Mouse (Mus musculus) ES-Bruce4 (cell line): ENCODE measurements around the gene Gpc4. TPM values are rescaled to one million over a fixed set of nuclear protein-coding genes. Genes with fewer than 3 reads are reported as not detected.
A peak's percentile ranks its signal among the peaks of the same experiment; 100 is the strongest.

Source experiments
- H3K27ac ChIP-seq: 2 replicates; pipeline ENCODE4 v1.5.1; 2012; ENCODE audit warnings: low read length, inconsistent platforms; ENCODE audit not compliant: insufficient read depth
- H3K27me3 ChIP-seq: 2 replicates; pipeline ENCODE4 v1.6.1; 2012; ENCODE audit warnings: mild to moderate bottlenecking, low read length, inconsistent platforms; ENCODE audit not compliant: control insufficient read depth, poor library complexity, insufficient read depth, severe bottlenecking
- H3K36me3 ChIP-seq: 2 replicates; pipeline ENCODE4 v1.6.1; 2012; ENCODE audit warnings: inconsistent platforms, mild to moderate bottlenecking, low read length, moderate library complexity; ENCODE audit not compliant: control insufficient read depth, poor library complexity, insufficient read depth, severe bottlenecking
- H3K4me1 ChIP-seq: one replicate; pipeline ENCODE4 v1.8.1; 2011; ENCODE audit warnings: low read length; ENCODE audit not compliant: control insufficient read depth, insufficient read depth
- H3K4me3 ChIP-seq: 2 replicates; pipeline ENCODE4 v1.5.1; 2011; ENCODE audit warnings: low read depth, mild to moderate bottlenecking, low read length
- H3K9ac ChIP-seq: 2 replicates; pipeline ENCODE4 v1.6.1; 2012; ENCODE audit warnings: low read depth, mild to moderate bottlenecking, inconsistent platforms; ENCODE audit not compliant: poor library complexity, severe bottlenecking
- H3K9me3 ChIP-seq: replicated peaks from 2 replicates; pipeline ENCODE4 v1.6.1; 2012; ENCODE audit warnings: mild to moderate bottlenecking, low read length, inconsistent platforms; ENCODE audit not compliant: control insufficient read depth, poor library complexity, insufficient read depth, severe bottlenecking
- CTCF ChIP-seq: IDR thresholded peaks from one replicate; pipeline ENCODE4 v1.8.1; 2011; ENCODE audit warnings: low read depth, low read length
- EP300 ChIP-seq: IDR thresholded peaks from 2 replicates; pipeline ENCODE4 v1.6.1; 2011; ENCODE audit warnings: low read depth, low read length; ENCODE audit not compliant: insufficient read depth
- POLR2A ChIP-seq: IDR thresholded peaks from one replicate; pipeline ENCODE4 v1.8.1; 2011; ENCODE audit warnings: low read length; ENCODE audit not compliant: insufficient read depth
- polyA plus RNA-seq: library from polyadenylated mRNA; stranded (reverse); fragments of >200 nt; gene quantifications from 2 replicates; pipeline ENCODE4 v1.2.4, GENCODE M21; 2011; ENCODE audit warnings: low read depth; ENCODE audit not compliant: missing spikeins, insufficient read depth, insufficient read length

Gene Gpc4
- polyA plus RNA-seq, 1 experiment = 129 TPM

DNA sequence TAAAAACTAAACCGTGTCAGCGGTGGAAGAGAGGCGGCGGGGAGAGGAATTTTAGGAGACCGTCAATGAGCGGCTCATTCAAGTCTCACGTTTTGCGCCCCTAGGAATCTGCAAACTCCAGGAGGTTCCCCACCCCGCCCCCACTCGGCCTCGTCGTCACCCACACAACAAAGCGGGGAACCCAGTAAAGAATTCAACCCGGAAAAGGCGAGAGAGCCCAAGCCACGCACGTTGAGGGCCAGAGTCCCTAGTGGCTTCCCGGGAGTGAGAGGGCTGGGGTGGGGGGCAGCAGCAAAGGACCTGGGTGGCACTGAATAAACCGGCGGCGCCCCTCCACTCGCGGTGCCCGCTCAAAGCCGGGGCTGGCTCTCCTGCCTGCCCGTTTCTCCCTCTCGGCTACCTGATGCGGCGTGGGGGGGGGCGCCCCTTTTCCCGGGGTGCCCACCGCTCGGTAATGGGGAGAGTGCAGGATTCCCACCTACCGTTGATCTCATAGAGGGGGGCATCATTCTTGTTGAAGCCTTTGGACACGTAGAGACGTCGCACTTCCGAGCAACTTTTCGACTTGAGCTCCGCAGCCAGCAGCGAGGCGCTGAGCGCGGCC, 816 bp downstream of the Gpc4 start:
- Histone ChIP-seq H3K27me3 (no peaks in the 10 kb centered on the region), H3K27ac (no peak overlapping the region)
- TF ChIP-seq POLR2A (no peak), EP300 (no peak), CTCF (no peak)

DNA sequence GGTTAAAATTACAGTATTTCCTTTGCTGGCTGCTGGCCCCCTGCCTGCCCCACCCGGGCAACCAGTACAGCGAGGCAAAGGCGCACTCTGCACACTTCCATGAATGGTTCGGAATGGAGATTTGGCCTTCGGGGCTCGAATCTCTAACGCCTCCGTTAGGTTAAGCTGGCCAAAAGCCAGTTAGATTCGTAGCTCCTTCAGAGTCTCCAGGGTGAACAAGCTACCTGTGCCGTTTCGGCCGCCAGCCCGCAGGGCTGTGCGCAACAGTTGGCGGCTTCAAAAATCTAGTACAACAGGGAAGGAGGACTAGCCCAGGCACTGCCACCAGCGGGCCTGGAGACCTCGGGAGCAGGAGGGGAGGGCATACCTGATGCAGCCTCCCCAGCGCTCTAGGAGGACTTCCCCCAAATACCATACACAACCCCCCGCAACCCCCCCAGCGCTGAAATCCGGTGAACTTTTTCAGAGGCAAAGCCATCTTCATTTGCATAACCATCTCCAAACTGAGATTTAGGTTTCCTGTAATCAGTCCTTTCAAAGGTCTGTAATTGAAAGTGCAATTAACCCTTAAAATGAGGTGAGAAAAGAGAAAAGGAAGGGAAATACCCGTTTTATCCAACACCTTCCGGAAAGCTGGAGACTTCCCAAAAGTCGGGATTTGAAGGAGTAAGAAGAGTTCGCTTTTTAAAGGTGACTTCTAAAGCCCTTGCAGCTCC, 1.5 kb downstream of the Gpc4 start:
- Histone ChIP-seq H3K4me1 (no peaks in the 10 kb centered on the region), H3K9me3 (no peaks in the 10 kb centered on the region), H3K4me3 (peak overlapping the region; percentile 87), H3K9ac (peak overlapping the region; percentile 94), H3K27ac (no peak overlapping the region), H3K27me3 (no peaks in the 10 kb centered on the region), H3K36me3 (no peaks in the 10 kb centered on the region)
- no peak for TF ChIP-seq EP300
- TF ChIP-seq CTCF = no peak
- TF ChIP-seq POLR2A = no peak

More for the DNA sequence above, 816 bp downstream of the Gpc4 start:
- H3K9ac ChIP-seq = peak overlapping the region; percentile 94
- H3K9me3 ChIP-seq = no peaks in the 10 kb centered on the region
- no peaks in the 10 kb centered on the region for H3K4me1 ChIP-seq
- H3K4me3 ChIP-seq = peak overlapping the region; percentile 87
- no peaks in the 10 kb centered on the region for H3K36me3 ChIP-seq

DNA sequence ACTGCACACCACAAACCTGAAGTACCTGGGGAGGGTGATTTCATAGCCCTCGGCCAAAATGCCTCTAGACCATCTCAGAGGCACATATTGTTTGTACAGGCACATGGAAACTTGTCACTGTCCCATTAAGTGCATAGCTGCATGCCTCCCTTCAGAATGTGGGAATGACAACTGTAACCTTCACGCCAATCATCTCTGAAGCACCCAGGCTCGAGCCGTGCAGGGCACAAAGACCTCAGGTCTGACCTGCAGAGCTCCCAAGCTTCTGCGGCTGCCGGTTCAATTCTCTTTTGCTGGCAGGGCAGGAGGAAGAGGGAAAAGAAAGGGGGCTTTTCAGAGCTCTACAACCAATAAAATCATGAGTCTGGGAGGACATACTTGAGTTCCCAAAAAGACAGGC, 2.3 kb downstream of the Gpc4 start:
- TF ChIP-seq CTCF = no peak
- TF ChIP-seq POLR2A = no peak
- TF ChIP-seq EP300 = no peak
- Histone ChIP-seq H3K9ac (no peak overlapping the region), H3K36me3 (no peaks in the 10 kb centered on the region), H3K27me3 (no peaks in the 10 kb centered on the region), H3K4me1 (no peaks in the 10 kb centered on the region), H3K9me3 (no peaks in the 10 kb centered on the region), H3K4me3 (no peak overlapping the region), H3K27ac (no peak overlapping the region)

DNA sequence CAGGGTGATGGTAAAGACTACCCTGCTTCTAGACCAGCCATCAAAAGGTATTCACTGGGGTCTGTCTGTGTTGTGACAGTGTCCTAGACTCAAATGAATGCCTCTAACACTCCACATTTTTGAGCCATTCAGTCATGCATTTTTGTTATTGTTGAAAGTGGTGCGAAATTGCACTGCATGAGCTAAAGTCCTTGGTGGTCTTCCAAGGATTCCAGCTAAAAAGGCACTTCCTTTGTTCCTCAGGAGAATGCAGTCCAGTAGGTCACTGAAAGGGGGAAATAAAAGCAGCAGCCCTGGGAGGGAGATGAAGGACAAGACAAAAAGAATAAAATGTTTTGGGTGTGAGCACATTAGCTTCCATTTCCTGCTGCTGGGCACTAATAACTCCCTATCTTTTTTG, 2.8 kb downstream of the Gpc4 start:
- no peaks in the 10 kb centered on the region for H3K27me3 ChIP-seq
- no peak overlapping the region for H3K4me3 ChIP-seq
- H3K27ac ChIP-seq = no peak overlapping the region
- no peaks in the 10 kb centered on the region for H3K9me3 ChIP-seq
- TF ChIP-seq EP300 (no peak), POLR2A (no peak), CTCF (no peak)
- no peaks in the 10 kb centered on the region for H3K36me3 ChIP-seq
- no peak overlapping the region for H3K9ac ChIP-seq
- H3K4me1 ChIP-seq = no peaks in the 10 kb centered on the region

DNA sequence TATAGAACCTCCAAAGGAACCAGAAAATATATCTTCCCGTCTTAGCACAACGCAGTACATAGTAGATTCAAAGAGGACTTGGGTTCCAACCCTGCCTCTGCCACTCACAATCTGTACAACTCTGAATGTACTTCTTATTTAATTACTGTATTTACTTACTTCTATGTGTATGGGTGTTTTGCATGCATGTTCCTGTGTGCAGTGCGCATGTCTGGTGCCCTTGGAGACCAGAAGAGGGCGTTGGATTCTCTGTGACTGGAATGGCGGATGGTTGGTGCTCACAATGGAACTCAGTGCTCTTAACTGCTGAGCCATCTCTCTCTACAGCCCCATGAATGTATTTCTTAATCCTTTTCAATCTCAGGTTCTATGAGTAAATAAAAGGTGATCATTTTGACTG, 5.4 kb downstream of the Gpc4 start:
- no peak overlapping the region for H3K9ac ChIP-seq
- TF ChIP-seq POLR2A (no peak), EP300 (no peak), CTCF (peak; percentile 26)
- no peaks in the 10 kb centered on the region for H3K4me1 ChIP-seq
- H3K9me3 ChIP-seq = no peaks in the 10 kb centered on the region
- no peak overlapping the region for H3K27ac ChIP-seq
- H3K4me3 ChIP-seq = no peak overlapping the region
- no peaks in the 10 kb centered on the region for H3K36me3 ChIP-seq
- H3K27me3 ChIP-seq = no peaks in the 10 kb centered on the region

DNA sequence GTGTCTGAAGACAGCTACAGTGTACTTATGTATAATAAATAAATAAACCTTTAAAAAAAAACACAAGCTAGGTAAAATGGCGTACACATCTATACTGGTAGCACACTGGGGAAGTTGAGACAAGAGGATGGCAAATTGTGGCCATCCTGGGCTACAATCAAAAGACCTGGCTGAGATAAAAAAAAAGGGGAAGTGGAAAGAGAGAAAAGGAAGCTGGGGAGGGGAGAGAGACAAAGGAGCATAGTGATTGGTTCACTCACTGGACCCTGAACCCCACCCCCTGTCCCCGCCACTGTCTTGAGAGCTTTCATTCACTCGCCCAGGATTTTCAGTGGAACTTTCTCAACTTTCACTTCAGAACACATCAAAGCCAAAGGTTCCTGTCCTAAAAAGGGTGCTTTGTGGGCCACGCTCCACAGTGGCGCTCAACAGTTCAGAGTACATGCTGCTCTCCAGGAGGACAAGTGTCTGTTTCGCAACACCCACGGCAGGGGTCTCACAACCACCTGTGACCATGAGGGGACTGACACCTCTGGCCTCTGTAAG, 9.6 kb downstream of the Gpc4 start:
- no peak overlapping the region for H3K4me3 ChIP-seq
- no peak overlapping the region for H3K9ac ChIP-seq
- no peaks in the 10 kb centered on the region for H3K27me3 ChIP-seq

More for the DNA sequence above, 9.6 kb downstream of the Gpc4 start:
- Histone ChIP-seq H3K27ac (no peak overlapping the region), H3K4me1 (no peaks in the 10 kb centered on the region), H3K36me3 (no peaks in the 10 kb centered on the region), H3K9me3 (no peaks in the 10 kb centered on the region)
- TF ChIP-seq POLR2A (no peak), CTCF (no peak), EP300 (no peak)
